Mouse (Mus musculus): ENCODE data around the gene Nxpe4. TPM values are rescaled to one million over a fixed set of nuclear protein-coding genes. Genes with fewer than 3 reads are reported as not detected.
"Not testable (repeated sequence)": the region's sequence is repeated elsewhere in the genome, so short reads cannot be mapped to it uniquely, and the experiment has no call there.

Gene Nxpe4
- polyA plus RNA-seq, 1 experiment from 2014 or later = 6.4 TPM

DNA sequence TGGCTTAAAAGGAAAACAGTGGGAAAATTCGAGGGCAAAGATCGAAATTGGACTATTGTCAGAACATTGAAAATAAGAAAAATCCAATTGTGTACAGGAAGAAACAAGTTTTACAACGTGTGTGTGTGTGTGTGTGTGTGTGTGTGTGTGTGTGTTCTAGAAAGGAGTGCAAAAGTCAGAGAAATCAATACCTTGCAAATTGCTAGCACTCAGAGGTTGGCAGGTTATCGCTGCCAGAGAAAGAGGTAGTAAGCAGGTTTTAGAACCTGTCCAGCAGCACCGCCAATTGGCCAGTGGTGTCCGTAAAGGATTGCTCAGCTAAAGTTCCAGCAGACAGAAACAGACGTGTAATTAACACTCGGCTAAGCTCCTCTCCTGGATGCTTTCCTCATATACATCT lies 122.4 kb downstream of the Nxpe4 start:
- H3K9ac ChIP-seq (replicated peaks) = no peak overlapping the region
- H3K36me3 ChIP-seq = no peaks in the 10 kb centered on the region
- H3K4me3 ChIP-seq (replicated peaks) = no peak overlapping the region
- H3K9me3 ChIP-seq = no peaks in the 10 kb centered on the region
- H3K4me2 ChIP-seq (replicated peaks) = no peak overlapping the region
- H3K27ac ChIP-seq = no peak overlapping the region
- H3K4me1 ChIP-seq (replicated peaks) = no peaks in the 10 kb centered on the region
- no peaks in the 10 kb centered on the region for H3K27me3 ChIP-seq
- no peak for ATAC-seq
- 89% methylated on average over 8 of the region's 8 CpGs for WGBS

DNA sequence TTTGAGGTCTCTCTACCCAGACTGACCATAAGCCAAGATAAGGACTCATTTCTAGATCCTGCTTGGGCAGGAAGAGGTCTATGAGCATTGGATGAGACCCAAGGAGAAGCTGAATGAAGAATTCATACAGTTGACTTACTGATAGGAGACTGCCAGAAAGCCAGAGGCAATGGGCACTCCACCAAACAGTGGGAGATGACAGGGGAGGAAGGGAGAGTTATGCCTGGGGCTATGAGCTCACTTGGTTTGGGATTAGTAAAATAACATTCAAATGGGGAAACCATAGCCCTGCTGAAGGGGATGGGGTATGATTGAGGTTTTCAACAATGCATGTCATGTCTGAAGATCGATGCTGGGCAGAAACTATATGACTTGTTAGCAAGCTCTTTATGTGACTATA lies 128.5 kb downstream of the Nxpe4 start:
- no peak overlapping the region for H3K27ac ChIP-seq
- no peaks in the 10 kb centered on the region for H3K4me1 ChIP-seq (replicated peaks)
- H3K27me3 ChIP-seq = no peaks in the 10 kb centered on the region
- no peaks in the 10 kb centered on the region for H3K36me3 ChIP-seq
- WGBS = 81% methylated on average over 1 of the region's 1 CpGs
- H3K9ac ChIP-seq (replicated peaks) = no peak overlapping the region
- no peaks in the 10 kb centered on the region for H3K9me3 ChIP-seq
- ATAC-seq = no peak
- H3K4me2 ChIP-seq (replicated peaks) = no peak overlapping the region
- H3K4me3 ChIP-seq (replicated peaks) = no peak overlapping the region

DNA sequence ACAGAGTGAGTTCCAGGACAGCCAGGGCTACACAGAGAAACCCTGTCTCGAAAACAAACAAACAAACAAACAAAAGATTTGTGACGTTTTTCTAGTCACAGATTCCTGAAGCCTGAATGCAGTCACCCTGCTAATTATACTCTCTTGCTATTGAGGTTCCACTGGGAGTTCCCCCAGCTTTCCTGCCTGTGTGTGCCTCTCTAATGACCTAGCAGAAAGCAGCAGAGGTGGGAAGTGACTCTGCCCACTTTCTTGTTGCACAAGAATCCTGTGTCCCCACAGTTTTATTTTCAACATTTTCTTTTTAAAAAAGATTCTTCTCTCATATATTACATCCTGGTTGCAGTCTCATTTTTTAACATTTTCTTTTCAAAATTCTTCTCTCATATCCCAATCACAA lies 132.9 kb downstream of the Nxpe4 start:
- Histone ChIP-seq H3K36me3 (no peaks in the 10 kb centered on the region), H3K27ac (no peak overlapping the region), H3K9ac (replicated peaks) (no peak overlapping the region), H3K4me2 (replicated peaks) (no peak overlapping the region), H3K9me3 (no peaks in the 10 kb centered on the region), H3K4me1 (replicated peaks) (no peaks in the 10 kb centered on the region), H3K4me3 (replicated peaks) (no peak overlapping the region), H3K27me3 (no peaks in the 10 kb centered on the region)
- ATAC-seq = no peak
- 74% methylated on average over 2 of the region's 2 CpGs for WGBS

DNA sequence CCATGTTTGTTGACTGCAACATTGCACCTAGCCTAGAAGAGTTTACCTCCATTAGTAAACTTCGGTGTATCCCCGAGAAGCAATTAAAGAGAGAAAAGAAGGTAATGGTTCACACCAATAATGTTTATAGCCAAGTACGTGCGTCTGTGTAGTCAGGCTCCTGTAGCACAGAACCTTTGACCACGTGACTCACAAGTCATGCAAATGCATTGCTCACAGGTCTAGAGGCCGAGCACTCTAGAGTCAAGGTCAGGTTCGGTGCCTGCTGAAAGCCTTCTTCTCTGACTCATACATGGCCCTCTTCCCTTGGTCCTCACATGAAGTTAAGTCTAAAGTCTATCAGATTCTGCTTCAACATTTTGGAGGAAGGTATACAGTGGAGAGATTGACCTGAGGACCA lies 137.2 kb downstream of the Nxpe4 start:
- Histone ChIP-seq H3K4me2 (replicated peaks) (no peak overlapping the region), H3K9ac (replicated peaks) (no peak overlapping the region), H3K4me3 (replicated peaks) (no peak overlapping the region), H3K27ac (no peak overlapping the region), H3K27me3 (no peaks in the 10 kb centered on the region), H3K9me3 (no peaks in the 10 kb centered on the region), H3K36me3 (no peaks in the 10 kb centered on the region), H3K4me1 (replicated peaks) (no peaks in the 10 kb centered on the region)
- WGBS = 91% methylated on average over 7 of the region's 7 CpGs
- no peak for ATAC-seq

DNA sequence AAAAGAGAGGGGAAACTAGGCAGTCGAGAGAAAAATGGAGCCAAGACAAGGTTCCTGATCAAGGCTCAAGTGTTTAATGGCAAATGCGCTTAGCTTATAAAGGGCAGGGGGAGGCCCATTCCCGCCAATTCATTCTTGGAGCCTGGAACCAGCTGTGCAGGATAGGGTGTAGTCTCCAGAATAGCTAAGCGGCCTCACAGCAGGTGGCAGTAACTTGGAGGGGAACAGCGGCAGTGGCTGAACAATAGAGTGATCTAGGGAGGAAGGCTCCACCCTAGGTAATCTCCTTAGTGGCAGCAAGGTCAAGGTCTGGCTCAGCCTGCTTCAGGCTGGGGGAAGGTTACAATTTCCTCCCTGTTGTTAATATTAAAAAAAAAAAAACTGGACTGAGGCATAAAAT lies 141.7 kb downstream of the Nxpe4 start:
- not testable (repeated sequence) for H3K4me2 ChIP-seq (replicated peaks); H3K27ac ChIP-seq; H3K9me3 ChIP-seq; ATAC-seq; H3K4me3 ChIP-seq (replicated peaks); H3K36me3 ChIP-seq; H3K4me1 ChIP-seq (replicated peaks); H3K9ac ChIP-seq (replicated peaks); H3K27me3 ChIP-seq
- WGBS = 13% methylated on average over 5 of the region's 5 CpGs

DNA sequence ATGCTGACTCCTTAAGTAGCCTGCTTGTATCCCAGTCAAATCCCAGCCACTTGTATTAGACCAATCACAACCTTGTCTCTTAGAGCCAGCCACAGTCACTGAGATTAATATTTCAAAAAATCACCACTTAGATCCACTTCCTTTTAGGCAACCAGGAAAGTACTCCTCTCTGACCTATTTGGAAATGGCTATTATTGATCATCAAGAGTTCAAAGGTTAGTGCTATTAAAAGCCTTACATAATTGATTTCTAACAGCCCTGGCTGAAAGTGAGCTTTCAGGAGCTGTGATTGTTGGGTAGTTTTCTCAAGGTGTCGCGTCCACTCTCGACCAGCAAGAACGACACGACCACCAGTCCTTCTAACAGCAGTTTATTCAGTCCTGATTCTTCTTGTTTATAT lies 149.4 kb downstream of the Nxpe4 start:
- H3K36me3 ChIP-seq = no peaks in the 10 kb centered on the region
- H3K9ac ChIP-seq (replicated peaks) = no peak overlapping the region
- no peak overlapping the region for H3K27ac ChIP-seq
- no peaks in the 10 kb centered on the region for H3K9me3 ChIP-seq
- H3K4me2 ChIP-seq (replicated peaks) = no peak overlapping the region
- peaks cover 6% of the 10 kb centered on the region for H3K4me1 ChIP-seq (replicated peaks)
- no peaks in the 10 kb centered on the region for H3K27me3 ChIP-seq
- no peak overlapping the region for H3K4me3 ChIP-seq (replicated peaks)
- 89% methylated on average over 5 of the region's 5 CpGs for WGBS
- ATAC-seq = no peak

DNA sequence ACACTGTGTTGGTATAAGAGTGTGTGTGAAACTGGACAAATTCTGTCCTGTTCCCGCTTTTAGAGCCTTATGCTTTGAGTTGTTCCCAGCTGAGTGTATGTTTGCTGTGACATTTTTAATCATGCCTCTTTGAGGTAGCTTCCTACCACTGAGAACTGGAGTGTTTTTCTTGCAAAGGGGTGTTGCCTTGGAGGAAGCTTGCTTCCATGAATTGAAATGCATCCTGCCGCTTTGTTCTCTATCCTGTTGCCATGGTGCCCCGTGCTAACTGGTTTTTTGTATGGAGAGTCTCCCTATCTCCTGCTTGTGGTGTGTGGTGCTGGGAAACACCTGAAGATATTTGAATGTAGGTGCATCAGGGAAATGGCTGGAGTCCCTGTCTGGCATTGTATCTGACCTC lies 152.4 kb downstream of the Nxpe4 start:
- H3K4me2 ChIP-seq (replicated peaks) = no peak overlapping the region

DNA sequence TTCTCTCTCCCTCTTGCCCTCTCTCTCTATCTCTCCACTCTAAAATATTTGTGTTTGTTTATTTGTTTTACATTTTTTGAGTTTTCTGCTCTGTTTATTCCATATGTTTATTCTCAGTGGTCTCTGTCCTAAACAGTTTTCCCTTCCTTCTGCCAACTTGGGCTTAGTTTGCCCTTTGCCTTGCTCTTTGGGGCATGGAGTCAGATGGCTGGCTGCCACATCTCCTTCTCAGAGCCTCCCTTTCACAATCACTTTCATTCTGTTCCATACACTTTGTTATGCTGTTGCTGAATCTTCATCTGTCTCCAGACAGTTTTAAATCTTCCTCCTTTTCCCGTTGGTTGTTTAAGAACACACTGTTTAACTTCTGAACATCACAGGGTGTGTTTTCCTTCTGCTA lies 154.0 kb downstream of the Nxpe4 start:
- no peak for ATAC-seq
- Histone ChIP-seq H3K4me1 (replicated peaks) (peaks cover 6% of the 10 kb centered on the region), H3K27ac (no peak overlapping the region), H3K36me3 (no peaks in the 10 kb centered on the region), H3K4me2 (replicated peaks) (no peak overlapping the region), H3K9me3 (no peaks in the 10 kb centered on the region), H3K9ac (replicated peaks) (no peak overlapping the region), H3K4me3 (replicated peaks) (no peak overlapping the region), H3K27me3 (no peaks in the 10 kb centered on the region)
- WGBS = 91% methylated on average over 1 of the region's 1 CpGs

More for the DNA sequence above, 152.4 kb downstream of the Nxpe4 start:
- peaks cover 6% of the 10 kb centered on the region for H3K4me1 ChIP-seq (replicated peaks)
- no peaks in the 10 kb centered on the region for H3K36me3 ChIP-seq
- no peaks in the 10 kb centered on the region for H3K9me3 ChIP-seq
- no peaks in the 10 kb centered on the region for H3K27me3 ChIP-seq
- H3K9ac ChIP-seq (replicated peaks) = no peak overlapping the region
- no peak for ATAC-seq
- no peak overlapping the region for H3K4me3 ChIP-seq (replicated peaks)
- no peak overlapping the region for H3K27ac ChIP-seq
- WGBS = 6% methylated on average over 3 of the region's 3 CpGs

DNA sequence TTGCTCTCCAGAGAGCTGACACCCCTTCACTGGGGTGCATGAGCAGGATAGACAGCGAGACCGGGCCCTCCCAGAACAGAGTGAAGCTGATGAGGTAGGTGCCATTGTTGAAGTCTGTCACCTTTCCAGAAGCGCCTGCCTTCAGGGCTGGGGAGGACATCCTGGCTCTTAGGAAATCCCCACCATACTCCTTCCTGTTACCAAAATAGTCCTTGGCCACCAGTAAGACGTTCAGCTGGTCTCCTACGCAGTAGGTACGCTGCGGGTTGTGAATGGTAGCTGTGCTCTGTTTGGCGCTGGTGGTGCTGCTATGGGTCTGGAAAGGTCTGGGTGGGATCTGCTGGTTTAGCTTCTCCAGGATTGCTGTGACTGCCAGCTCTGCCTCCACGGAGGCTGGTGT lies 164.5 kb downstream of the Nxpe4 start:
- WGBS = 87% methylated on average over 9 of the region's 9 CpGs

DNA sequence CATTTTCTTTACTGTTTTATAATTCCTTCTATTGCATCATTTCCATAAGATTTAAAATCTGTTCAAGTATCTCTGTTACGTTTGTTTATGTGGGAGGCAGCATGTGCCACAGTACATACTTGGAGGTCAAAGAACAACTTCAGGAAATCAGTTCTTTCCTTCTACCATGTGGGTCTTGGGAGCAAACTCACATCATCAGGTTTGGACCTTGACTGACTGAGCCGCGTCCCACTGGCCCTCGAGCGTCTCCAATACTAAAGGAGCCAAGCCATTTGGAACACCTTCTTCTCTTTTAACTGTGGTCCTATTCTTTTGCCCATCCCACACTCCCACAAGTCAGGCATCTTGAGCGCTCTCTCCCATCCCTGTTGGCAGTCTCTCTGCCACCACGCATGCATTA lies 167.8 kb downstream of the Nxpe4 start:
- Histone ChIP-seq H3K27me3 (no peaks in the 10 kb centered on the region), H3K9ac (replicated peaks) (no peak overlapping the region), H3K4me1 (replicated peaks) (no peaks in the 10 kb centered on the region), H3K4me2 (replicated peaks) (no peak overlapping the region), H3K36me3 (no peaks in the 10 kb centered on the region), H3K4me3 (replicated peaks) (no peak overlapping the region), H3K27ac (no peak overlapping the region), H3K9me3 (no peaks in the 10 kb centered on the region)
- 95% methylated on average over 7 of the region's 7 CpGs for WGBS
- no peak for ATAC-seq

More for the DNA sequence above, 164.5 kb downstream of the Nxpe4 start:
- Histone ChIP-seq H3K4me2 (replicated peaks) (no peak overlapping the region), H3K27ac (no peak overlapping the region), H3K27me3 (no peaks in the 10 kb centered on the region), H3K36me3 (no peaks in the 10 kb centered on the region), H3K4me3 (replicated peaks) (no peak overlapping the region), H3K9ac (replicated peaks) (no peak overlapping the region), H3K9me3 (no peaks in the 10 kb centered on the region), H3K4me1 (replicated peaks) (0 out of 2 replicates have a peak, but pooled peaks cover 3% of the 10 kb centered on the region)
- ATAC-seq = no peak

DNA sequence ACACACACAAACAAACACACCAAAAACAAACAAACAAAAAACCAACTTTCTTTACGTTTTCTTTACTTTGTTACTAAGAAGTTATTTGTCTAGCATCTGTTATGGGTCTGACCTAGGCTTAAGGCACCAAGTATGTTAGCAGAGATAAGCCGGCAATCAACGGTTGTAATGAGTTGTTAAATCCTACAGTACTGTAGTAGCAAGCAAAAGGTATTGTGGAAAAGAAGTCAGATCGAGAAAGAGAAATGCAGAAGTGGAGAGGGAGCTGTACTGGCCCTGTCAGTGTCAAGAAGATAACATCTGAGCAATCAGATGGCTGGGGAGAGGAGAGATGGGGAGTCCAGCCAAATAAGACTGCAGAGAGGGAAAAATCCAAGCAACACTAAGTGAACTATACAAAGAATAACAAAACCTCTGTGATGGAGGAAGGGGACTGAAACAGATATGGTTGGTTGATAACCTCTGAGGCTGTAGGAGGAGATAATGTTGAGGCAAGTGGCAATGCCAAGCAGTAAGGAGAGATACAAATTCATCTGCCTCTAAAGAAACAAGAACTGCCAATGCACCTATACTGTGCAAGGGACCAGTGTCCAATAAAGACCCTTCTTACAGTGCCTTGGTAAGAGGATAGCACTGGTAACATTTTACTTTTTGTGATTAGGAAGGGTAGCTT lies 177.1 kb downstream of the Nxpe4 start:
- no peak for ATAC-seq
- Histone ChIP-seq H3K4me2 (replicated peaks) (no peak overlapping the region), H3K9me3 (no peaks in the 10 kb centered on the region), H3K36me3 (no peaks in the 10 kb centered on the region), H3K27ac (no peak overlapping the region), H3K4me3 (replicated peaks) (no peak overlapping the region), H3K4me1 (replicated peaks) (no peaks in the 10 kb centered on the region), H3K27me3 (no peaks in the 10 kb centered on the region), H3K9ac (replicated peaks) (no peak overlapping the region)
- 83% methylated on average over 4 of the region's 4 CpGs for WGBS

DNA sequence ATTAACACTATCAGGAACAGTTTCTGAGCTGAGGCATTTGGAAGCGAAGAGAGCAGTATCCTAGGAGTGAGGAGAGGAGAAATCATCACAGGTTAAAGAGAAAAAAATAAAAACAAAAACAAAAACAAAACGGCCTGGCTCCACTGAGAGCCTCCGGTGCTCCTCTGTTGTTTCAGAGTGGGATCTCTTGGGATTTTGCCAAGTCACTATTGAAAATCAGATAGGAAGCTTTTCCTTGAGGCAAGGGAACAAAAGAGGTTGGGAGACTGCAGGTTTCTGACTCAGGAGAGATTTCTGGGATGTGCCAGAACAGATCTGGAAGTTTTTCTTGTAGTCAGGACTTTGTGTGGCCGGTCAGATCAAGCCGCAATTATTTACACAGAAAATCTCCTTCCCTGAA lies 177.7 kb downstream of the Nxpe4 start:
- H3K36me3 ChIP-seq = no peaks in the 10 kb centered on the region
- whole genome bisulfite sequencing = 53% methylated on average over 5 of the region's 5 CpGs
- H3K4me2 ChIP-seq (replicated peaks) = no peak overlapping the region
- H3K9ac ChIP-seq (replicated peaks) = no peak overlapping the region
- H3K9me3 ChIP-seq = no peaks in the 10 kb centered on the region
- H3K4me3 ChIP-seq (replicated peaks) = no peak overlapping the region
- ATAC-seq = no peak
- no peaks in the 10 kb centered on the region for H3K27me3 ChIP-seq
- H3K4me1 ChIP-seq (replicated peaks) = no peaks in the 10 kb centered on the region
- H3K27ac ChIP-seq = no peak overlapping the region

DNA sequence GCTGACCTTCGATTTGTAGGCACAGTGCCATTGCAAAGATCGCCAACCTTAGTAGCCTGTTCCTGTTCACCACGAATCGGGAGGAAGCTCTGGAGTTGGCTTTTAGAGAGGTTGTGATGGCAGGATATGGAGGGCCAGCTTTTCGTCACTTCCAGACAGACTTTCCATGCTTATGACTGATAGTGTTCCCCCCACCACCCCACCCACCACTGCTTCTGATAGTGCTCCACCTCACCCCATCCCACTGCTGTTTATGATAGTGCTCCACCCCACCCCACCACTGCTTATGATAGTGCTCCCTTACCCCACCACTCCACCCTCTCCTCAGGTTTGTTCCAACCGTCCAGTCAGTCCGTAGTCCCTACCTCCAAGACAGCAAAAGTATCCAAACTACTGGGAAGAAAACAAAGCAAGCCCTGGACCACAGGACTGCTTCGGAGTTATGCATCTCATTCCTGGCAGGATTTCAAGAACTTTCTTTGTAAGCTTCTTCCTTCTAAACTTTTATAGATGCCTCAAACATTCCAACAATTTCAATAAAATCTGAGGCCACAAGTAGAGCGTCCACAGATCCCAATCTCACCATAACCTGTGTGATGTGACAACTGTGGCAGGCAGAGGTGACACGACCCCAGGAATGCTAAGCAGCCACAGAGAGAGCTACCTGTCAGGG lies 179.0 kb downstream of the Nxpe4 start:
- H3K4me2 ChIP-seq (replicated peaks) = no peak overlapping the region
- no peaks in the 10 kb centered on the region for H3K36me3 ChIP-seq
- H3K9me3 ChIP-seq = no peaks in the 10 kb centered on the region
- WGBS = 89% methylated on average over 10 of the region's 10 CpGs
- no peaks in the 10 kb centered on the region for H3K4me1 ChIP-seq (replicated peaks)
- H3K9ac ChIP-seq (replicated peaks) = no peak overlapping the region
- H3K4me3 ChIP-seq (replicated peaks) = no peak overlapping the region
- no peaks in the 10 kb centered on the region for H3K27me3 ChIP-seq
- H3K27ac ChIP-seq = no peak overlapping the region
- ATAC-seq = no peak
